Mouse (Mus musculus): ENCODE data around the gene Tns3.

The Tns3 gene

DNA sequence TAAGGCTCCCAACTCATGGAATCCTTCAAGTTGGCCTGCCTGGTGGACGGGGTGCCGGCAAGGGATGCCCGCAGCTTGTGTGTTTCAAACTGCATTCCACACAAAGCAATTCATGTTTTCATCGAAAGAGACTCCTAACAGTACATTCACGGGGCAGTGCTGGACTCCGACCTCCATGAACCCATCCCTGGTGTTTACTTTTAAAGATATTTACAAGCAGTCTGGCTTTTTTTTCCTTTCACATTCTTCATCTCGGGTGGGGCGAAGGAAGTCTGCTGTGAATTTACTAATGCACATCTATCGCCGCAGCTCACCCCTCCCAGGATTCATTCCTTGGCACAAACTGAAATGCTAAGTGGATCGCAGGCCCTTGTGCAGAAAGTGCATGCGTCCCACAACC, 191.9 kb downstream of the Tns3 start:
- no peak for DNase-seq (ENCODE audit: low spot score)

DNA sequence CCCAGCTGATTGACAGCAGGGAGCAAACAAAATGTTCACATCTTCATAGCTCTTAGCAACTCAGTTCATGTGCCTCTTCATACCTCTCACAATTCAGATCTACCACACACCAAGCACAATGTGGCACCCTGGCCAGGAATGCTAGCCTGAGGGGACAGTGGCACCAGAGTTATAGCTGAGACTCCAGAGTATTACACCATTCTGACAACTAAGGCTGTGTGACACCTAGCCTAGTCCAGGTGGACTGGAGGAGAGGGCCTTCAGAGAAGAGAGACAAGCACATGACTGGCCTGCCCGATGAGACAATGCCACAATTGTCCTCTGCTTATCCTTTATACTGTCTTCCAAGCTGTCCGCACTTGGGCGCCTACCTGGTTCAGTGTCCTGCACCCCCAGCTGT, 192.8 kb downstream of the Tns3 start:
- DNase-seq (ENCODE audit: low spot score) = no peak

DNA sequence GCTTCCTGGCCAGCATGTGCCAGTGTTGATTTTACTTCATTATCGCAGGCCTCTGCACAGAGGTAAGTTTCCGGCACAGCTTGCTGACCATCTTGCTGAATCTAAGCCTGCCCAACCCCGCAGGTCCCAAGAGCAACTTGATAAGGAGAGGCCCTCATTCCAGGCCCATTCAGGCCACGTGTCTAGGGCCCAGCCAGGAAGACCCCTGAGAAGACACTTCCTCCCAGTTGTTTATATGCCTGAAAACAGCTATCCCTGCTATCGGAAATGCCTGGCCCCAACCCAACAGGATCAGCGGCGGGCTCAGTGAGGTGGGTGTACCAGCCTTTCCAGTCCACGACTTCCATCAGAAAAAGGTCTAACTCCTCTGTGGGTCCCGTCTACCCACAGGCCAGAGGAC, 194.8 kb downstream of the Tns3 start:
- DNase-seq (ENCODE audit: low spot score) = no peak

DNA sequence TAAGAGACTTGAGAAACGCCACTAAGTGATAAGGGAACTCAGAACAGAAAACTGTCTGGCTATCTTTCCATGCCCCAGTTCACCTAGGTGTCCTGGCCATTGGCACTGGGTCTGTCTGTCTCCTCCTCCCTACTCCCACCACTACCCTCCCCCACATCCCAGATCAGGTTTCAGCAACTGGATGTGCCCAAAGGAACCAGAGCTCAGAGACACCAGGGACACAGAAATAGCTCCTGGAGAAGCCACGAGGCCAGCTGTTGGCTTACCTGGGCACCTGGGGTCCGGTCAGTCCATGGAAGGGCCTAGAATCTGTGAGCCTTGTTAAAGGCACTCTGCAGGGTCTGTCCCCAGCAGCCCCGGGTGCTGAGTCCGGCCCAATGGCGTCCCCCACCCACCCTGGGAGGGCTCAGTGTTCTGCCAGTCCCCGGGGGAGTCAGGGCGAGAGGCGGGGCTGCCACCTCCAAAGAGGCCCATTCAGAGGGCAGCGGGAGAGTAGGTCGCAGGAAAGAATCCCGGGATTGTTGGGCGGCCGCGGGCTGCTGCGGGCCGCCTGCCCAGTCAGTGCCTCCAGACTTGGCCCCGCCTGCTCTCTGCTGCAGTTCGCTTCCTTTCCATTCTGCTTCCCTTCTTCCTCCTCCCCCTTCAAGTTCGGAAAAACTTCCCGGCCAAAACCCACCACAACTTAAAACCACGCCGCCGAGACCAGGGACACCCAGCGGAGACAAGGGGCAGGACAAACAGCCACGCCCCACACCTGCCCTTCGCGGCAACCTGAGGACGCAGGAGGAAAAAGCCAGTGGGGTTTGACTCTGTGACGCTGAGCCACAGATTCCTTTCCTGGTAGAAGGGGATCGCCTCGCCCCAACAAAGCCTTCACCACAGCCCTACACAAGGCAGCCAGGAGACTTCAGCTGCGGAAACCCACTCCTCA, 195.9 kb downstream of the Tns3 start:
- peak; percentile 75 for DNase-seq (ENCODE audit: low spot score)

DNA sequence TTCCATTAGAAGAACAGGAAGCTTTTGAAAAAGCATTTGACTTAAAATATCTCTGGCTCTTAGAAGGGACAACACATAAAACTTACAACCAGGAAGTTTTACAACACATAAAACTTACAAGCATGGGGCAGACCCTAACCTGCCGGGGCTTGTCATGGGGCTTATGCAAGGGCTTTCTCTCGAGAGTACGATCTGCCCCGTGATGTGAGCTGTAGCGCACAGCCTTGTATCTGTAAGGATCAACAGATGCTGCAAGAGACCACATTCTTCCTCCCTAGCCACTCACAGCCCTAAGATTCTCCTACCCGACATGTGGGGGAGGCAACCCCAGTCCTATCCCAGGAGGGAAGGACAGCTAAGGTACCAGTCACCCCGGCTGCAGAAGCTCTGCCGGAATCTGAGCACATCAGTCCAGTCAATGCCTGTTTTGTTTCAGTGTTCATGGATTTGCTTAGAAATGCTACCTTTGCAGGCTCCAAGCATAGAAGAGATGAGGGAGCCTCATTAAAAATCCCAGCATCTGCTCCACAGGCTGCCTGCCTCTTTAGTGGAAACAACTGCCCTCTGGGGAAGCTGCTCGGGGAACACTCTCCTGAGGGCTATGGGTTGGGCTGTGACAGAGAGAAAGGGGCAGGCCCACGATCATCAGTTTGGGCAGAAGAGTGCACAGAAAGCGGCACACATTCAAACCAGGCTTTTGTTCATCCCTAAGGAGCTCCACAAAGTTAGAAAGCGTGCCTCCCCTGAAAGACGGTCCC, 196.8 kb downstream of the Tns3 start:
- no peak for DNase-seq (ENCODE audit: low spot score)

DNA sequence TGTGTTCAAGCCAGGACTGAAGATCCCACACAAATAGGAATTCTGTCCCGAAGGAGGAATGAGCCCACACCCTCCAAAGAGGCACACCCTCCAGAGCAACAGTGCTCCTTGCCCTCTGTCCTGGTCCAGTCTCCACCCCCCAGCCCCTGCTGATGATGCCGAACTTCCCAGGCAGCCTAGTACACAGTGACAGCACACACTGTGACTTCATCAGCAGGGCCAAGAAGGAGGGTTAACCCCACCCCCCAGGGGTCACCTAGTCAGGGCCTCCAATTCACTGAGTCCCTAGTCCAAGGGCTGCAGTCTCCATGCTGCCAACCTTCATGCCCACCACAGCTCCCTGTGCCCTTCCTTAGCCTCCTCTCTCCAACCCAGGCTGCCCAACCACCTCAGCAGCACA, 200.5 kb downstream of the Tns3 start:
- no peak for DNase-seq (ENCODE audit: low spot score)

DNA sequence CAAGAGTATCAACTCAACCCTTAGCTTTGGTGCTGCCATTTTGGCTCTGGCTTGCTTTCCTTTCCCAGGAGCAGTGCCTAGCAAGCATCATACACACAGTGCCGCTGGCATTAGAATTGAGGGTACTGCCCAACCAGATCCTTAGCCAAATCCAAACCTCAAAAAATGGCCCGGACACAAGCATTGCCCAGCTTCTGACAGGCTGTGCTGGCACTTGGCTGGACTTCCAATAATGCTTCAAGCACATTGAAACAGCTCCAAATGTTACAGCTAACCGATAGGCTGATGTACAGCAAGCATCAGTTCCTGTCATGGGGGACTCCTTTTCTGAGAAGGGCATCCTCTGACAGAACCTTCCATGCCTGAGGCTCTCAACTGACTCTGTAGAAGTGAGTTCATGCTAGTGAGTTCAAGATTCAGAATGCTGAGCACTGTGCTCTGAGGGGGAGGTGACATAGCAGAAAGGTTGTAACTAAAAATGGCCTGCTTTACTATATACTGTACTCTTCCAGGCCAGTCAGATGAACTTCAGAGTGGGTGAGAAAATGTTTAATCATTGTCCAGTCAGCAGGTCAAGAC, 201.4 kb downstream of the Tns3 start:
- no peak for DNase-seq (ENCODE audit: low spot score)

DNA sequence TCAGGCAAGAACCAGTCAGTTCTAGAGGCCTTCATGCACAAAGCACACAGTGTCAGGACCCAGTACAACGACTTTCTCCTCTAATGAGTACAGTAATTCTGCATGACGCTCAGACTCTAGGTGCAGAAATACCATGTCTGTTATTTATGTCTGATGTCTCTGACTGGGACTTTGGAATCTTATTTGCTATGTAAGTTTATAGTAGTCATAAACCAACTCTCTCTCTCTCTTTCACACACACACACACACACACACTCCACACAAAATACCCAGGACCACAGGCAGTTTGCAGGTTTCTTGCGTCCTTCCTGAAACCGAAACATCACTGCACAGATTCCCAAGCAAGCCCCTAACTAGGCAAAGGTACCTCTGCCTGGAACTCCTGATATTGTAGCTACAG, 203.5 kb downstream of the Tns3 start:
- DNase-seq (ENCODE audit: low spot score) = no peak

DNA sequence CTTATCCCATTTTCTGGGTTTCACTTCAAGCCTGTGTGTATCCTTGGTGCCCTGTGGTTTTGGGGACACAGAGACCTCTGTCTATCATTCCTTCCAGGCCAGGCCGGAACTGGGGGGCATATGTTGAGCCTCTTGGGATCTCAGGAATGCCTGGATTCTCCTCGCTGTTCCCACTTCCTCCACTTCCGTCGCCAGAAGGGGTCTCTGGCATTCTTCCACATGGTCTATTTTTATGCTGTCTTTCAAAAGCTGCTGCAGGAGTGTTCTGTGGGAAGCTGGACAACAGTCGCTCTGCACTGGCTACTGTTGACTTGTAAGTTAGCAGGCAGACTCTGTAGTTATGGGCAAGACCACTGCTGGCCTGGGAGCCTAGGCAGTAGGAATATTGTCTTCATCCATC, 206.4 kb downstream of the Tns3 start:
- no peak for DNase-seq (ENCODE audit: low spot score)

DNA sequence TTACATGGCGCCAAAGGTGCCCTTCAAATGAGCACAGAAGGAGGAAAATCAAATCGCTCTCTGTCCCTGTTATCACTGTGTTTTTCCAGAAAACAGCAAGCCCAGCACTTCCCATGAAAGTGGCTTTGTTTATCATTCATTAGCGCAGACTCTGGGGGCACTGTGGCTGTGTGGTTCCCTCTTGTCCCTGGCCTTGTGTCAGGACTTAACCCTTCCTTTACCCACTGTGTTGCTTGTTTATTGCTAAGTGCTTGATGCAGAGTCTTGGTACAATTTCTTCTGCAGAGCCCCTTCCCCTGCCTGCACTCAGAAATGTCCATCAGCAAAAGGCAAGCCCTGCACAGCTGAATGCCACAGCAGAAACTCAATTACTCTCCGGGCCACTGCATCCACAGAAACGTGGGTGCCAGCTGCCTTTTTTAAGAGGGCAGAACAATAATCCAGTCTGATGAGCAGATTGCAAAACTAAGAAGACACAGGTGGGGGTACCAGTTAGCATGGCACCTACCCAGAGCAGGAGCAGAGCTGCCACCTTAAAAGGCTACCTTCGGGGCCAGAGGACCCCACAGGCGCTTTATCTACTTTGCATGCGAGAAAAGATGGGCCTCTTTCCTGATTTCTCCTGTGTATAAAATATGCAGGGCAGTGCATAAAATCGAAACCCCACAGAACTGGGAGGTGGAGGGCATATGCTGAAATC, 207.6 kb downstream of the Tns3 start:
- peak; percentile 55 for DNase-seq (ENCODE audit: low spot score)

DNA sequence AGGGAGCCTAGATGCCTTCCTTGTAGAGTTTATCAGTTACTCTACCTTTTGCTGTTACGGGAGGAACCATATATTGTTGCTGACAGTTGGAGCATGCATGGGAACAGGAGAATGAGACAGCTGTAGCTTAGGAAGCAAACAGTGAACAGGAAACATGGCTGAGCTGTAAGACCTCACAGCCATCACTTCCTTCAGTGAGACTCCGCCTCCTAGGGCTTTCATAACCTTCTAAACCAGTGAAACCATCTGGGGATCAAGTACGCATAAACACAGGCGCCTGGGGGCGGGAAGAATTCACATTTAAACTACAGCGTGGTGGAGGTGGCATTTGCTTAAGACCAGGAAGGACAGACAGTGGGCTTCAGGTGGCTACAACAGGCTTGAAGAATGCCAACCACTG, 208.7 kb downstream of the Tns3 start:
- no peak for DNase-seq (ENCODE audit: low spot score)

DNA sequence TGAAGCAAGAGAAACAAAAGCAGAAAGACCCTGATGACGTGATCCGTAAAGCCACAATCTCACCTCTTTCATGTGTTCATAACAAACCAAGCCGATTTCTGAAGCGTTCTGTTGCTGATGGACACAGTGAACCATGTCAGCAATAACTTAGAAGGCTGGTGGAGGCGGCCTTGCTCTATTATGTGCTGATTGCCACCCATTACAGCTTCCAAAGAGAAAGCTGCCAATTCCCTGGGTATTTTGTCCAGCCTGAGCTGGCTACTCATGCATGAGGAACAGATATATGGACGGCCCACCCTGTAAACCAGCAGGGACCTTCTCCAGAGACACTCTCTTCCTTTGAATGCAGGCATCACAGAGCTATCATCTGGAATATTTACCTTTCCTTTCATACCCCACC, 211.1 kb downstream of the Tns3 start:
- DNase-seq (ENCODE audit: low spot score) = peak; percentile 72

DNA sequence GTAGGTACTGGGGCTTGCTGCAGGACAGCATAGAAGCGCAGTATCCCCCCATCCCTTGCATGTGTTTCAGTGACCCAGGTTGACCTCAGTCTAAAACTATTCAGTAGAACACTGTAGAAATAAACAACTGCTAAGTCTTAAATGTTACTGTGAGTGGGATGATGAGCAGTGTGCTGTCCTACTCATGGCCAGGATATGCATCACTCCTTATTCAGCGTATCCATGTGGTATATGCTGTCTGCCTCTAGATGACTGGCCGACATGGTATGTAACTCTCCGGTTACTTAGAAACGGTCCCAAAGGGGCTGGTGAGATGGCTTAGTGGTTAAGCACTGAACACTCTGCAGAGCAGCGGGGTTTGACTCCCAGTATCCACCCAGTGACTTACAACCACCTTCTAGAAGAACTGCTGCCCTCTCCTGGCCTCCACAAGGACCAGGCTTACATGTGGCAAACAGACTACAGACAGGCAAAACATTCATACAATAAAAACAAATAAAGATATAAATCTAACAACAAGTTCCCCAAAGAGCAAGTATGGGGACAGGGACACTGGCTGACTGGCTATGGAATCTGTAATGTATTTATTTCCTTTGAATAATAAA, 212.6 kb downstream of the Tns3 start:
- DNase-seq (ENCODE audit: low spot score) = no peak

DNA sequence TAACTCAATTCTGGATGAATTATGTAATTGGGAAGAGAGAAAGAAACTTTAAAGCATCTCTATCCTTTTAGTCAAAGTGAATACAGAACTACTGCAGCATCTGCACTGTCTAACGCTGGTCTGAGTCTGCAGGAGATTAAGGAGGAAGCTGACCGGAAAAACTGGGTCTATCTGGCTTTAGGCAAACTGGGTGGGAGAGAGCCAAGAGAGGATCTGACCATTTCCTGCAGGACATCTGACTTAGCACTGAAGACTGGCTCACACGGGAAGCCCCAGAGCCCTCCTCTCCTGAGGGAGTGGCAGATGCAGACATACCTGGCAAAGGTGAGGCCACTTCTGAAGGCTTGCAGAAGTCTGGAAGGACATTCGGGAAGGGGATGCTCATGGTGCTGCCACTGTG, 213.8 kb downstream of the Tns3 start:
- no peak for DNase-seq (ENCODE audit: low spot score)

DNA sequence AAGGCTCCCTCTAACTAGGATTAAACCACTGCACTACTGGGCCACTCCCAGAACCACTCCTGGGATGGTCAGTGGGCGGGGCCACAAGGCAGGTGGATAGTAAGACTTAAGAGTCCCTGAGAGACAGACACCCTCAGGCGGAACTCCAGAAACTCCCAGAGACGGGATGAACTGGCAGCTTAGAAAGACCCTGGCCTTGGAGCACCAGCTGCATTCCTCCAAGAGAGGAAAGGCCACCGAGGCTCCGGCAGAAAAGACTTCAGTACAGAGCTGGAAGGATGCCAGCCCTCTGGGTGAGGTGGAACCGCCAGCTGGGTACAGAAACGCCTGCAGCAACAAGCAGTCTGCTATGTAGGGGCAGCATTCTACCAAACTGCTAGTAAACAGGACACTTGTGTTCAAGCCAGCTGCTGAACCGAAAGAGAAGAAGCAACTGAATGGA, 218.4 kb downstream of the Tns3 start:
- no peak for DNase-seq (ENCODE audit: low spot score)

DNA sequence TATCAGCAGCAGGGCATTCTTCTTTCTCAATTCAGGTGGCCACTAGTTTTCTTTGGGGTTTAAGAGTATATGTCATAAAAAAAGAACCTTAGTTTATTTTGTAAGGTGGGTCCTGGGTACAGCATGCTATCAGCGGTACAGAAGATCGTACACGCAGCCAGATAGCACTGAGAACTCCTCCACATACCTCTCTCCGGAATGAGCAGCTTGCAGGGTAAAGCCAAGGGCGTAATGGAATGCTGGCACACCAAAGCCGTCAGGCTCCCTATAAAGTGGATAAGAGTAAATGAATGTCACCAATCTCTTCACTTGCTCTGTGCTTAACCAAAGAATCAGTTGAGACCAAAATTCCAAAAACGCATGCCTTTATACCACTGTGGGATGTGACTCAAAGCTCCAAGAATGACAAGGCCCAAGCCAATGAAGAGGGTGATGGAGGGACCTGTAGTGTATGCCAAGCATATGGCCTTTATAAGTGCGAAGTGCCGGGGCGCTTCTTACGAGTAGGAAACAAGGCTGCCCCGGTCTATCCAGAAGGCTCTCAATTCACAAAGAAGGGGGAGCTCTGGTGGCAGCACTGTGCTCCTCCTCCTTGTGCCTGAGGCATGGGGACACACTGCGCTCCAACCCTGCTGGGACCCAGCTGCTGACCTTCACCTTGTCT, 219.4 kb downstream of the Tns3 start:
- no peak for DNase-seq (ENCODE audit: low spot score)

DNA sequence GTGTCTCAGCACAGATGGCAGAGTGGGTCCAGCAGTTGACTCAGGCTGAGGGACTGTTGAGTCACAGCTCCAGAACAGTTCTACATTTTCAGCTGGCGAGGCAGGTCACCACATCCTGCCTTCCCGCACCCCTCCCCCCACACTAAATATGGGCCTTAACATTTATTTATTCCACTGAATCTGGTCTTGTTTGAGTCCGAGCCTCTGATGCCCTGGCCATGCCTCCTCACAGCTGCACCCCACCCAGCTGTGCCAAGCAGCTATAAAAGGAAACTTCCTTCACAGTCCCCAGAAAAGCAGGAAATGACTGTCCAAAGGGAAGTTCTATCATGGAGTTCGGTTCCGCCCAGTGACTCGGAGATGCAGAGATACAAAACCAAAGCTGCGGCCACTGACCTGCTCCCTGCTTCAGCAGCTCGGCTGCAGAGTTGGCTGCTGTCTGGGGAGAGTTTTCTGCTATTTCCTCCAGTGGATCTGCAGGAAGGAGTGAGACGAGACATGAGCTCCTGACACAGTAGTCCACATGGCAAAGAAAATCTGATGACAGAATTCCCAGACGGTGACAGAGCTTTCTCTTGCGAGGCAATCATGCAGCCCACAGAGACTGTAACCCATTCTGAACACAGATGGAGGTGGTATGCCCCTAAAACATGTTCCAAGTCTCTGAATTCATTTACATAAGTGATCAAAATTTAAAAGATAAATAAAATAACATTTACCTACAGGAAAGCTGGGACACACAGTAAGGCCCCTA, 220.6 kb downstream of the Tns3 start:
- DNase-seq (ENCODE audit: low spot score) = no peak

DNA sequence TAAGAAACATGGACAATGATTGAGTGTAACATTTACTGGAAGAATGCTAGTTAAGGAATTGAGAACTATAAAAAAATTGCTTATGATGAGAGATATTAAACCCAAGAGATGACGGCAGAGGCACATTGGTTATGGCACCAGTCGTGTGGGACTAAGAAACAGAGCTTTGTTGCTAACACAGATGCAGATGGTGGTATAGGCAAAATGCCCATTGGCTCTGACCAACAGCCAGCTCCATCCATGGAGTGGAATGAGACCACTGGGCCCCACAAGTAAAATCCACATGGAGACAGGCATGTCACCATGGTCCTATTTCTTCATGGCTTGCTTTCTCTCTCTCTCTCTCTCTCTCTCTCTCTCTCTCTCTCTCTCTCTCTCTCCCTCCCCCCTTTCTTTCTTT, 223.6 kb downstream of the Tns3 start:
- DNase-seq (ENCODE audit: low spot score) = no peak

DNA sequence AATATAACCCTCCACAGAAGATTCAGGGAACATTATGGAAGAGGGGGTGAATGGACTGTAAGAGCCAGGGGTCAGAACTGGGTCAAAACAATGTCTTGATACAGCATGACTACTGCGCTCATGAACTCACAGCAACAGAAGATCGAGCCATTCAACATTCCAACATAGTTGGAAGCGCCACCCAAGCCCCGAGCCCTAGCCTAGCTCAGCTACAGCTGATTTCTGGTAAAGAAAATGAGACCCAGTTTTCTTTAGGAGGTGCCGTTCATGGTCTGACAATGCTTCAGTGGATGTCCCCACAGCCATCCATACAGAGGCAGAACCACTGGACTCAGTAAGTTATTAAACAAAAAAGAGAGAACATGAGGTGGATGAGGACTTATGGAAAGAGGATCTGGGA, 224.1 kb downstream of the Tns3 start:
- no peak for DNase-seq (ENCODE audit: low spot score)

DNA sequence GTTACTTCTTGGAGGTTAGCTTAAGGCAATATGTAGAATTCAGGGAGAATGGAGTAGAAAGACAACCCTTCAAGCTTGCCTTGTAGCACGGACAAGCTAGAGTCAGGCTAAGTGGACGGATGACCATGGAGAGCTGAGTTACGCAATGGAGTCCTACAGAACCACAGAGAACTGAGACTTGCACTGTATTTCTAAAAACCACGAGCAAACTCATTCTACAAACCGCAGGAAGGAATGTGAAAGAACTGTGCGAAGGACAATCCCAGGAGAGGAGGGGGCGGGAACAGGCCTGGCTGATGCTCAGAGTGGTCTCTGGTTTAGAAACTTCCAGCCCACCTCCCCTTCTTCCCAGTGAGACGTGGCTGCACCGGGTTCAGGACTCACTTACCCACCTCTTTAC, 225.3 kb downstream of the Tns3 start:
- no peak for DNase-seq (ENCODE audit: low spot score)

DNA sequence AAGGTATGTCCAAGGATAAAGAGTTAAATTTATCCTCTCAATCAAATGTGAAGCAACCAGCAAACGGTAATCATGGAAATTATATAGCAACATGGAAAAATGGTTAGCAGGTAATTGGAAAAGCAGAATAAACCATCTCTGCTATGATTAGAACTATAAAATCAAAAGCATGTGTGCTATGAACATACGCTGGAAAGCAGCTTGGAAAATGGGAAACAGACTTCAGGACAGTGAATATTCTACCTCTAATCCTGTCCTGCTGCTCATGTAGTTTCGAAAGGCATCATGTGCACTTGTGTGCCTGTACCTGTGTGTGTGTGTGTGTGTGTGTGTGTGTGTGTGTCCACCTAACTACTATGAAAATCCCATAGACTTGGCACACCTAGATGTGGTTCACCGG, 226.1 kb downstream of the Tns3 start:
- DNase-seq (ENCODE audit: low spot score) = no peak

Measured in retina, embryonic 14.5 days (tissue).